Mouse (Mus musculus) retina, adult 2 months (tissue): ENCODE measurements around the gene Gm26620.

Source experiments
- DNase-seq: peaks from one replicate; pipeline ENCODE4 v3.0.0-alpha.2; 2012; ENCODE audit warnings: low read depth, low spot score

Gene Gm26620

GRCm38 (mm10) chr1:170868905-170869283, 16.0 kb upstream of the Gm26620 start:
- no peak for DNase-seq

GRCm38 (mm10) chr1:170871402-170871801, 13.5 kb upstream of the Gm26620 start:
- no peak for DNase-seq

- DNase-seq = no peak
These were observed 12.9 kb upstream of the Gm26620 start for GRCm38 (mm10) chr1:170871961-170872360.

GRCm38 (mm10) chr1:170875676-170876075, 9.2 kb upstream of the Gm26620 start:
- DNase-seq = no peak

- no peak for DNase-seq
These were observed 8.0 kb upstream of the Gm26620 start for GRCm38 (mm10) chr1:170876906-170877305.

GRCm38 (mm10) chr1:170882915-170883485, 1.9 kb upstream of the Gm26620 start:
- DNase-seq = no peak

GRCm38 (mm10) chr1:170884390-170884789, 475 bp upstream of the Gm26620 start:
- DNase-seq = no peak

GRCm38 (mm10) chr1:170886044-170886458, 1.2 kb downstream of the Gm26620 start:
- DNase-seq = no peak

- DNase-seq = no peak
These were observed 4.4 kb downstream of the Gm26620 start for GRCm38 (mm10) chr1:170889310-170889709.

- DNase-seq = no peak
These were observed 6.8 kb downstream of the Gm26620 start for GRCm38 (mm10) chr1:170891646-170892045.

- DNase-seq = no peak
These were observed 7.4 kb downstream of the Gm26620 start for GRCm38 (mm10) chr1:170892279-170892678.

GRCm38 (mm10) chr1:170894603-170895602, 10.0 kb downstream of the Gm26620 start:
- peak; percentile 23 for DNase-seq

- no peak for DNase-seq
These were observed 11.9 kb downstream of the Gm26620 start for GRCm38 (mm10) chr1:170896651-170897281.

GRCm38 (mm10) chr1:170898413-170899075, 13.7 kb downstream of the Gm26620 start:
- no peak for DNase-seq

- peak; percentile 26 for DNase-seq
These were observed 16.1 kb downstream of the Gm26620 start for GRCm38 (mm10) chr1:170900799-170901467.

GRCm38 (mm10) chr1:170901536-170902238, 16.8 kb downstream of the Gm26620 start:
- DNase-seq = peak; percentile 41

- DNase-seq = no peak
These were observed 18.6 kb downstream of the Gm26620 start for GRCm38 (mm10) chr1:170903485-170903884.

- no peak for DNase-seq
These were observed 22.2 kb downstream of the Gm26620 start for GRCm38 (mm10) chr1:170907111-170907455.

- DNase-seq = no peak
These were observed 22.8 kb downstream of the Gm26620 start for GRCm38 (mm10) chr1:170907456-170908191.

GRCm38 (mm10) chr1:170908341-170908740, 23.5 kb downstream of the Gm26620 start:
- DNase-seq = no peak
